In genomic region chr1:38291497-38291896, GRCm38 (mm10) we compare ENCODE assay signal across 18 mouse cellular contexts.
"Had no signal": no experiment of that assay in that cellular context is flagged by ENCODE, and none has a peak within 500 bp of the region (broad histone marks: within the 10 kb centered on the region; RNA-seq: fewer than 3 reads in every experiment).

No protein-coding gene starts in this region.

- ATAC-seq: liver, postnatal 0 days; lung, postnatal 0 days; midbrain, embryonic 16.5 days had no signal

- H3K36me3 ChIP-seq: lung, embryonic 15.5 days; midbrain, embryonic 10.5 days; midbrain, embryonic 12.5 days; neural tube, embryonic 13.5 days; neural tube, embryonic 15.5 days; stomach, embryonic 15.5 days had no signal

- H3K9me3 ChIP-seq: lung, embryonic 15.5 days; midbrain, embryonic 10.5 days; midbrain, embryonic 12.5 days; neural tube, embryonic 13.5 days; neural tube, embryonic 15.5 days; stomach, embryonic 15.5 days had no signal

- H3K27ac ChIP-seq: lung, embryonic 15.5 days; midbrain, embryonic 10.5 days; midbrain, embryonic 12.5 days; neural tube, embryonic 13.5 days; neural tube, embryonic 15.5 days; stomach, embryonic 15.5 days; stomach, postnatal 0 days had no signal

- H3K4me1 ChIP-seq: lung, embryonic 15.5 days; stomach, embryonic 15.5 days had no signal

- H3K9ac ChIP-seq: liver, postnatal 0 days; lung, embryonic 15.5 days; midbrain, embryonic 12.5 days; neural tube, embryonic 13.5 days; neural tube, embryonic 15.5 days; stomach, embryonic 15.5 days had no signal

- H3K4me2 ChIP-seq: lung, embryonic 15.5 days; midbrain, embryonic 12.5 days; neural tube, embryonic 13.5 days; neural tube, embryonic 15.5 days; stomach, embryonic 15.5 days had no signal

- H3K27me3 ChIP-seq: lung, embryonic 15.5 days; midbrain, embryonic 12.5 days; neural tube, embryonic 13.5 days; neural tube, embryonic 15.5 days; stomach, embryonic 15.5 days had no signal

- H3K4me3 ChIP-seq: lung, embryonic 15.5 days; midbrain, embryonic 10.5 days; midbrain, embryonic 12.5 days; myocyte; neural tube, embryonic 13.5 days; neural tube, embryonic 15.5 days; stomach, embryonic 15.5 days had no signal

- DNase-seq: liver, postnatal 0 days; lung, adult 2 months; lung, postnatal 4 days; midbrain, embryonic 14.5 days; right cerebral cortex, postnatal 14 days; thymus, adult 2 months; thymus, postnatal 25 days; thymus, postnatal 4 days had no signal
